Mouse (Mus musculus): ENCODE measurements around the gene Cgas. TPM values are rescaled to one million over a fixed set of nuclear protein-coding genes. Genes with fewer than 3 reads are reported as not detected.

Cgas gene
- polyA plus RNA-seq, 1 experiment from 2014 or later, result 1.9 TPM

DNA sequence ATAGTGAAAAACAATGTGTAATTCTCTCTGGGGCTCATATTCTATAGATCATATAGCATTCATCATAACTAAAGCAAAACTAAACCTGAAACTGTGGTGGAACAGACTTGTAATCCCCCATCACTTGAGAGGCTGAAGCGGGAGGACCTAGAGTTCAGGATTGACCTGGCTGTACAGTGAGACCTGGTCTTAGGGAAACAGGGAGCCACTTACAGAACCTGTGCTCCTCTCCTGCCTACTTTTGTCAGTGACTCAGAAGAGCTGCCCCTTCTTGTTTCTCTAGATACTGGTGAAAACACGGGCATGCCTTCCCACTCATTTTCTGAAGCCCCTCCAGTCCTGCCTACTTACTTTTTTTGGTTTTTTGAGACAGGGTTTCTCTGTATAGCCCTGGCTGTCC, 31.2 kb upstream of the Cgas start:
- Histone ChIP-seq H3K9me3 (ENCODE audit: control insufficient read depth, low read length) (no peaks in the 10 kb centered on the region), H3K9ac (ENCODE audit: low read depth, low read length) (no peak overlapping the region), H3K4me3 (ENCODE audit: low read length) (no peak overlapping the region), H3K4me2 (ENCODE audit: low read depth, low read length) (no peak overlapping the region), H3K36me3 (ENCODE audit: control insufficient read depth, insufficient read depth, low read length) (peaks cover 9% of the 10 kb centered on the region; the same call in 1 of the 2 replicates), H3K4me1 (ENCODE audit: control insufficient read depth, insufficient read depth, low read length) (no peaks in the 10 kb centered on the region), H3K27me3 (replicated peaks; ENCODE audit: control insufficient read depth, insufficient read depth, low read length) (no peaks in the 10 kb centered on the region), H3K27ac (ENCODE audit: low read length) (no peak overlapping the region)
- 69% methylated on average over 2 of the region's 2 CpGs for WGBS
- no peak for ATAC-seq

DNA sequence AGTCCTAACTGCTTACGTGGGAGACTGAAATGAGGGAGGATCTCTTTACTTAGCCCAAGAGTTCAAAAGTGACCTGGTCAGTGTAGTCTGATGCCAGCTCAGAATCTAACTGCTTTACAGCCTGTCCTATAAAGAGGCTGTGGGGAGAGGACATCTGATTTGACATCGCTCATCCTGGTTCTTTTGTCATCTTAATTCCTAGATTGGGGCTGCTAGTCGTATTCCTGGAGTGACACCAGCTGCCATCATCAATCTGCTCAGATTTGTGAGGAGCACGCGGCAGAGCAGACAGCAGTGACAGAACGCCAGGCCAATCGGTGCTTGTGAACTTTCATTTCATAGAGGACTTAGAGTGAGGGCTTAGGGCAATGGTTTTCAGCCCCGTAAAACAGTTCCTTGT, 30.6 kb upstream of the Cgas start:
- H3K27me3 ChIP-seq (replicated peaks; ENCODE audit: control insufficient read depth, insufficient read depth, low read length), result no peaks in the 10 kb centered on the region
- no peak overlapping the region for H3K9ac ChIP-seq (ENCODE audit: low read depth, low read length)
- no peak for ATAC-seq
- no peaks in the 10 kb centered on the region for H3K4me1 ChIP-seq (ENCODE audit: control insufficient read depth, insufficient read depth, low read length)
- peaks cover 9% of the 10 kb centered on the region; the same call in 1 of the 2 replicates for H3K36me3 ChIP-seq (ENCODE audit: control insufficient read depth, insufficient read depth, low read length)
- H3K4me3 ChIP-seq (ENCODE audit: low read length), result no peak overlapping the region
- 84% methylated on average over 8 of the region's 8 CpGs for WGBS
- H3K9me3 ChIP-seq (ENCODE audit: control insufficient read depth, low read length), result no peaks in the 10 kb centered on the region
- no peak overlapping the region for H3K27ac ChIP-seq (ENCODE audit: low read length)
- H3K4me2 ChIP-seq (ENCODE audit: low read depth, low read length), result no peak overlapping the region

DNA sequence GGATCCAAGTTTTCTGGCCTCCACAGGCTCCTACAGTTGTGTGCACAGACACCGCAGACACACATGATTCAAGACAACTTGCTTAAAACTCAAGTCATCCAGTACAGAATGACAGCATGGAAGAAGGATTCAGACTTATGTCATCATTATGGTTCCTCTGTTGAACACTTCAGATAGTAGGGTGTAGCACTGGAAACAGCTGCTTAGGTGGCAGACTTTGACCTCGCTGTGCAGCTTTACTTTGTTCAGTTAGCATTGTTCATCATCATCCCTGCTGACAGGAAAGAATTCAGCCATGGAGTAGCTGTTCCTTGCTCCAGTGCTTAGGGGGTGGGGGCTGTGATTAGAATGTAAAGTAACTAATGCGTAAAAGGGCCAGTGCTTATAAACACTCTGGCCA, 22.7 kb upstream of the Cgas start:
- 87% methylated on average over 3 of the region's 3 CpGs for WGBS
- Histone ChIP-seq H3K9ac (ENCODE audit: low read depth, low read length) (no peak overlapping the region), H3K9me3 (ENCODE audit: control insufficient read depth, low read length) (no peaks in the 10 kb centered on the region), H3K4me2 (ENCODE audit: low read depth, low read length) (no peak overlapping the region), H3K4me3 (ENCODE audit: low read length) (no peak overlapping the region), H3K27me3 (replicated peaks; ENCODE audit: control insufficient read depth, insufficient read depth, low read length) (no peaks in the 10 kb centered on the region), H3K36me3 (ENCODE audit: control insufficient read depth, insufficient read depth, low read length) (peaks cover 20% of the 10 kb centered on the region), H3K4me1 (ENCODE audit: control insufficient read depth, insufficient read depth, low read length) (no peaks in the 10 kb centered on the region), H3K27ac (ENCODE audit: low read length) (no peak overlapping the region)
- peak; percentile 65 for ATAC-seq

- no peak overlapping the region for H3K27ac ChIP-seq (ENCODE audit: low read length)
- H3K4me3 ChIP-seq (ENCODE audit: low read length), result no peak overlapping the region
- no peaks in the 10 kb centered on the region for H3K9me3 ChIP-seq (ENCODE audit: control insufficient read depth, low read length)
- peaks cover 22% of the 10 kb centered on the region for H3K36me3 ChIP-seq (ENCODE audit: control insufficient read depth, insufficient read depth, low read length)
- H3K4me2 ChIP-seq (ENCODE audit: low read depth, low read length), result no peak overlapping the region
- no peaks in the 10 kb centered on the region for H3K4me1 ChIP-seq (ENCODE audit: control insufficient read depth, insufficient read depth, low read length)
- ATAC-seq, result no peak
- H3K27me3 ChIP-seq (replicated peaks; ENCODE audit: control insufficient read depth, insufficient read depth, low read length), result no peaks in the 10 kb centered on the region
- no peak overlapping the region for H3K9ac ChIP-seq (ENCODE audit: low read depth, low read length)
- 87% methylated on average over 4 of the region's 4 CpGs for WGBS
Observed at GRCm38 (mm10) chr9:78463337-78463736, 20.3 kb upstream of the Cgas start.

DNA sequence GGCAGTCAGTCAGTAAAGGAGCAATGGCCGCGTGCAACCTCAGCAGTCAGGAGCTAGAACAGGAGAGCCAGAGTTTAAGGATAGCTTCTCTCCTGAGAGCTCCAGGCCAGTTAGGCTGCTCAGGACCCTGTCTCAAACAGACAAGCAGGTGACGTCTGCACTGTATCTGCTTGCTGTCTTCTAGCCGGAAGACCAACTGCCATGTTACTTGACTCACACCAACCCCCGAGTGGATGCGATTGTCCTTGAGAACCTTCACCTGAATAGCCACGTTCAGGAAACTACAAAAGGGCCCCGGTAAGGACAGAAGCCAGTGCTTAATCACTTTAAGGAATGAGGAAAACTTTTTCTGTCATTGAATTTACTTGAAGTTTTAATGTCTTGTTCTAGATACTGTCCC, 14.0 kb upstream of the Cgas start:
- Histone ChIP-seq H3K27ac (ENCODE audit: low read length) (no peak overlapping the region), H3K36me3 (ENCODE audit: control insufficient read depth, insufficient read depth, low read length) (peaks cover 17% of the 10 kb centered on the region), H3K9me3 (ENCODE audit: control insufficient read depth, low read length) (no peaks in the 10 kb centered on the region), H3K4me3 (ENCODE audit: low read length) (no peak overlapping the region), H3K9ac (ENCODE audit: low read depth, low read length) (no peak overlapping the region), H3K4me2 (ENCODE audit: low read depth, low read length) (no peak overlapping the region), H3K4me1 (ENCODE audit: control insufficient read depth, insufficient read depth, low read length) (no peaks in the 10 kb centered on the region), H3K27me3 (replicated peaks; ENCODE audit: control insufficient read depth, insufficient read depth, low read length) (no peaks in the 10 kb centered on the region)
- no peak for ATAC-seq
- WGBS, result 89% methylated on average over 8 of the region's 8 CpGs

DNA sequence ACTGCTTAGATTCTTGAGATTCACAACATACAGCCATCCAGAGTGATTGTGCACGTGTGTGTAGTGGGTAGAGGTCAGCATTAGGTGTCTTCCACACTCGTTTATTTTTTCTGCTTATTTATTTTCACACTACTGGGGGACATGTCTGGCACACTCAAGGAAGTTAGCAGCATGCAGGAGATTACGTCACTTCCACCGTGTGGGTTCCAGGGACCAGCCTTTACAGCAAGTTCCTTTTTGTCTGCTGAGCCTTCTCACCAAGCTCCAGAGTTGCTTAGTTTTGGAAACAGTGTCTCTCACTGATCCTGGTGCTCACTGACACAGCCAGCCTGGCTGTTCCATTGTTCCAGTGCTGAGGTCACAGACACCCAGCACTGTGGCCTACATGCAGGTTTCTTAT, 8.3 kb upstream of the Cgas start:
- peaks cover 6% of the 10 kb centered on the region for H3K4me1 ChIP-seq (ENCODE audit: control insufficient read depth, insufficient read depth, low read length)
- WGBS, result 87% methylated on average over 4 of the region's 4 CpGs
- H3K4me2 ChIP-seq (ENCODE audit: low read depth, low read length), result no peak overlapping the region
- H3K9me3 ChIP-seq (ENCODE audit: control insufficient read depth, low read length), result no peaks in the 10 kb centered on the region
- 0 out of 2 replicates have a peak, but pooled peaks cover 3% of the 10 kb centered on the region for H3K36me3 ChIP-seq (ENCODE audit: control insufficient read depth, insufficient read depth, low read length)
- H3K4me3 ChIP-seq (ENCODE audit: low read length), result no peak overlapping the region
- ATAC-seq, result no peak
- H3K27me3 ChIP-seq (replicated peaks; ENCODE audit: control insufficient read depth, insufficient read depth, low read length), result no peaks in the 10 kb centered on the region
- no peak overlapping the region for H3K9ac ChIP-seq (ENCODE audit: low read depth, low read length)
- H3K27ac ChIP-seq (ENCODE audit: low read length), result no peak overlapping the region

GRCm38 (mm10) chr9:78450404-78450803, 7.4 kb upstream of the Cgas start:
- no peak overlapping the region for H3K4me2 ChIP-seq (ENCODE audit: low read depth, low read length)
- WGBS, result 72% methylated on average over 5 of the region's 5 CpGs
- H3K27me3 ChIP-seq (replicated peaks; ENCODE audit: control insufficient read depth, insufficient read depth, low read length), result 0 out of 2 replicates have a peak, but pooled peaks cover 3% of the 10 kb centered on the region
- no peak overlapping the region for H3K4me3 ChIP-seq (ENCODE audit: low read length)
- no peaks in the 10 kb centered on the region for H3K9me3 ChIP-seq (ENCODE audit: control insufficient read depth, low read length)
- H3K9ac ChIP-seq (ENCODE audit: low read depth, low read length), result no peak overlapping the region
- H3K4me1 ChIP-seq (ENCODE audit: control insufficient read depth, insufficient read depth, low read length), result peaks cover 6% of the 10 kb centered on the region
- H3K27ac ChIP-seq (ENCODE audit: low read length), result no peak overlapping the region
- no peak for ATAC-seq
- 0 out of 2 replicates have a peak, but pooled peaks cover 3% of the 10 kb centered on the region for H3K36me3 ChIP-seq (ENCODE audit: control insufficient read depth, insufficient read depth, low read length)

- H3K27me3 ChIP-seq (replicated peaks; ENCODE audit: control insufficient read depth, insufficient read depth, low read length), result peaks cover 8% of the 10 kb centered on the region
- peak; percentile 96 for ATAC-seq
- WGBS, result under 1% methylated on average over 96 of the region's 96 CpGs
Observed at GRCm38 (mm10) chr9:78447973-78448873, 5.2 kb upstream of the Cgas start, which contains the start of the genes Mto1 and Gm17324. Mto1 (plus strand) TSS chr9:78448208. Gm17324 (minus strand) TSS chr9:78448786.

GRCm38 (mm10) chr9:78447606-78447972, 4.6 kb upstream of the Cgas start:
- Histone ChIP-seq H3K4me2 (ENCODE audit: low read depth, low read length) (peak overlapping the region; percentile 64), H3K27me3 (replicated peaks; ENCODE audit: control insufficient read depth, insufficient read depth, low read length) (peaks cover 13% of the 10 kb centered on the region), H3K9ac (ENCODE audit: low read depth, low read length) (peak overlapping the region; percentile 96), H3K36me3 (ENCODE audit: control insufficient read depth, insufficient read depth, low read length) (0 out of 2 replicates have a peak, but pooled peaks cover 3% of the 10 kb centered on the region), H3K4me1 (ENCODE audit: control insufficient read depth, insufficient read depth, low read length) (peaks cover 6% of the 10 kb centered on the region), H3K27ac (ENCODE audit: low read length) (no peak overlapping the region), H3K4me3 (ENCODE audit: low read length) (peak overlapping the region; percentile 98), H3K9me3 (ENCODE audit: control insufficient read depth, low read length) (no peaks in the 10 kb centered on the region)
- WGBS, result 30% methylated on average over 9 of the region's 9 CpGs
- ATAC-seq, result peak; percentile 22

More at GRCm38 (mm10) chr9:78447973-78448873, 5.2 kb upstream of the Cgas start, which contains the start of the genes Mto1 and Gm17324:
- Histone ChIP-seq H3K4me3 (ENCODE audit: low read length) (peak within 1 kb of the TSS; percentile 98), H3K4me2 (ENCODE audit: low read depth, low read length) (peak within 1 kb of the TSS; percentile 64), H3K4me1 (ENCODE audit: control insufficient read depth, insufficient read depth, low read length) (peaks cover 6% of the 10 kb centered on the region), H3K9ac (ENCODE audit: low read depth, low read length) (peak within 1 kb of the TSS; percentile 96), H3K36me3 (ENCODE audit: control insufficient read depth, insufficient read depth, low read length) (0 out of 2 replicates have a peak, but pooled peaks cover 3% of the 10 kb centered on the region), H3K9me3 (ENCODE audit: control insufficient read depth, low read length) (no peaks in the 10 kb centered on the region), H3K27ac (ENCODE audit: low read length) (peak within 1 kb of the TSS; percentile 83)

All from intestine, embryonic 16.5 days (tissue).